Mouse (Mus musculus): Measurements from ENCODE around the gene 9330161L09Rik.

DNA sequence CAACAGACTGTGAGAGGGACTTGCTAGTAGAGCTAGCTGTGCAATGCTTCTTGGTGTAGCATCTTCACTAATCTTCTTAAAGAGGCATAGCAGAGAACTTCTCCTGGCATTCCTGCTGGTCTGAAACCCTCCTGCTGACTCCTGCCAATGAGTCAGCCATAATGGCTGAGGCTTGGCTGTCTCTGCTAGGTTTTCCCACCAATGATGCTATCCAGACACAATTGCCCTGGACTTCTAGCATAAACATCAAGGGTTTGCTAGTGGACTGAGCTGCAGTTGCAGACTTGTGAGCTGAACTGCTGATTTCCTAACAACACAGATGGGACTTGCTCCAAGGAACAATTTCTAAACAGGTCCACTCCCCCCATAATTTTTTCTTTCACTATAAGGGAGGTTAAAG, 45.7 kb upstream of the 9330161L09Rik start:
- TF ChIP-seq CTCF (conservative IDR thresholded peaks at IDR 0.05; ENCODE audit: low read length) (no peak), NANOG (IDR thresholded peaks at IDR 0.05; ENCODE audit: borderline replicate concordance, low read length) (no peak), POU5F1 (IDR thresholded peaks at IDR 0.05; ENCODE audit: borderline replicate concordance, low read length) (no peak)
